20 mouse cellular contexts compared by ENCODE assay signal in genomic region chr5:124480119-124480518, GRCm38 (mm10). TPM values are rescaled to one million over a fixed set of nuclear protein-coding genes. Genes with fewer than 3 reads are reported as not detected.
DNase-seq lines count a peak whose midpoint lies in the region; ATAC-seq lines count a peak whose summit lies in the region.
"Had no signal": no experiment of that assay in that cellular context is flagged by ENCODE, and none has a peak within 500 bp of the region (broad histone marks: within the 10 kb centered on the region; RNA-seq: fewer than 3 reads in every experiment).

No protein-coding gene starts in this region.

- H3K27me3 ChIP-seq in liver, embryonic 15.5 days, result no peaks in the 10 kb centered on the region
- H3K27me3 ChIP-seq in liver, embryonic 11.5 days (replicated peaks; ENCODE audit: control insufficient read depth, insufficient read depth, low read length), result no peaks in the 10 kb centered on the region
- H3K27me3 ChIP-seq: embryonic facial prominence, embryonic 15.5 days; limb, embryonic 13.5 days; lung, embryonic 15.5 days; midbrain, embryonic 15.5 days had no signal

- no peak for ATAC-seq in liver, embryonic 15.5 days (ENCODE audit: insufficient read depth)
- ATAC-seq in liver, embryonic 11.5 days (replicated peaks; ENCODE audit: low FRiP score), result no peak
- ATAC-seq: hindbrain, postnatal 0 days; midbrain, embryonic 15.5 days had no signal

- H3K4me3 ChIP-seq in liver, embryonic 15.5 days (replicated peaks), result no peak overlapping the region
- no peak overlapping the region for H3K4me3 ChIP-seq in liver, embryonic 11.5 days (ENCODE audit: low read depth, low read length)
- H3K4me3 ChIP-seq in macrophage (ENCODE audit: inconsistent target), result peak overlapping the region; percentile 1; the same call in 1 of the 2 replicates
- H3K4me3 ChIP-seq: embryonic facial prominence, embryonic 15.5 days; forebrain, embryonic 10.5 days; limb, embryonic 13.5 days; lung, embryonic 15.5 days; midbrain, embryonic 15.5 days had no signal

- no peaks in the 10 kb centered on the region for H3K36me3 ChIP-seq in liver, embryonic 15.5 days (replicated peaks)
- H3K36me3 ChIP-seq in liver, embryonic 11.5 days (ENCODE audit: control insufficient read depth, insufficient read depth, low read length), result no peaks in the 10 kb centered on the region
- no peaks in the 10 kb centered on the region for H3K36me3 ChIP-seq in macrophage (ENCODE audit: inconsistent target)
- H3K36me3 ChIP-seq: embryonic facial prominence, embryonic 15.5 days; forebrain, embryonic 10.5 days; limb, embryonic 13.5 days; lung, embryonic 15.5 days; midbrain, embryonic 15.5 days had no signal

- 54% methylated on average over 4 of the region's 4 CpGs for WGBS in liver, embryonic 15.5 days (ENCODE audit: insufficient replicate concordance)
- 63% methylated on average over 4 of the region's 4 CpGs for WGBS in liver, embryonic 11.5 days
- 6% methylated on average over 4 of the region's 4 CpGs for WGBS in macrophage (ENCODE audit: missing documents)

- H3K4me2 ChIP-seq in liver, embryonic 15.5 days, result no peak overlapping the region
- no peak overlapping the region for H3K4me2 ChIP-seq in liver, embryonic 11.5 days
- H3K4me2 ChIP-seq: embryonic facial prominence, embryonic 15.5 days; limb, embryonic 13.5 days; lung, embryonic 15.5 days; midbrain, embryonic 15.5 days had no signal

- H3K4me1 ChIP-seq in liver, embryonic 15.5 days (replicated peaks), result peaks cover 72% of the 10 kb centered on the region
- peaks cover 17% of the 10 kb centered on the region for H3K4me1 ChIP-seq in liver, embryonic 11.5 days (replicated peaks; ENCODE audit: control insufficient read depth, insufficient read depth, low read length)

- peak overlapping the region; percentile 56 for H3K27ac ChIP-seq in liver, embryonic 15.5 days (replicated peaks)
- H3K27ac ChIP-seq in liver, embryonic 11.5 days (ENCODE audit: low read depth, low read length), result no peak overlapping the region
- H3K27ac ChIP-seq in macrophage, result peak overlapping the region; percentile 92
- H3K27ac ChIP-seq: embryonic facial prominence, embryonic 15.5 days; forebrain, embryonic 10.5 days; hindbrain, postnatal 0 days; limb, embryonic 13.5 days; lung, embryonic 15.5 days; midbrain, embryonic 15.5 days had no signal

- no peak overlapping the region for H3K9ac ChIP-seq in liver, embryonic 15.5 days
- no peak overlapping the region for H3K9ac ChIP-seq in liver, embryonic 11.5 days (ENCODE audit: low read depth, low read length)
- H3K9ac ChIP-seq: embryonic facial prominence, embryonic 15.5 days; limb, embryonic 13.5 days; lung, embryonic 15.5 days; midbrain, embryonic 15.5 days had no signal

- no peaks in the 10 kb centered on the region for H3K9me3 ChIP-seq in liver, embryonic 15.5 days (replicated peaks)
- H3K9me3 ChIP-seq in liver, embryonic 11.5 days (ENCODE audit: control insufficient read depth, low read length), result no peaks in the 10 kb centered on the region
- H3K9me3 ChIP-seq: embryonic facial prominence, embryonic 15.5 days; forebrain, embryonic 10.5 days; limb, embryonic 13.5 days; lung, embryonic 15.5 days; midbrain, embryonic 15.5 days had no signal

- no peak for DNase-seq in liver, embryonic 11.5 days (ENCODE audit: low spot score)
- peak; percentile 44 to 55 for DNase-seq in B cell, adult 2 months
- peak; percentile 73 for DNase-seq in CD4-positive helper T cell, adult 2 months (ENCODE audit: low read depth, low spot score)
- no peak for DNase-seq in retina, embryonic 14.5 days (ENCODE audit: low spot score)
- DNase-seq in cerebellum, adult 9-11 months, result no peak
- DNase-seq: adrenal gland, postnatal 14 days; cerebellum, adult 9-10 months; gastrocnemius, postnatal 10 days; kidney, adult 9 months; kidney, postnatal 36 days; layer of hippocampus, adult 9-11 months; spleen, adult 18-20 months had no signal

- peaks cover 54% of the 10 kb centered on the region for H3K79me2 ChIP-seq in macrophage (ENCODE audit: inconsistent target)

RNA-seq across cellular contexts. Expression of gene Rilpl2, which starts 2.0 kb away (rescaled TPM):
- polyA plus RNA-seq in liver, embryonic 15.5 days (2015; fragmentation: Nextera tagmentation; extraction: Ambion mirVana), result 8.9 and 9.5 TPM in 2 replicates
- 18.7 and 19.8 TPM in 2 replicates for polyA plus RNA-seq in liver, embryonic 11.5 days (2014; fragmentation: Nextera tagmentation; extraction: Ambion mirVana)
- 100 to 1,000 TPM in 23 of 26 experiments, 10 to 100 TPM in 3; 66.4 to 240 (median 153) TPM for total RNA-seq in macrophage (2018; cell fraction: chromatin; rRNA removed)
- 100 to 1,000 TPM; 114 to 215 (median 162) TPM for total RNA-seq in macrophage (2018; cell fraction: cytosol; rRNA removed)
- 100 to 1,000 TPM in 24 of 26 experiments, 10 to 100 TPM in 2; 60.8 to 263 (median 159) TPM for total RNA-seq in macrophage (2018; cell fraction: nucleus; rRNA removed)
- 47.7 to 134 TPM (median 74.0 TPM) in 3 replicates for polyA plus RNA-seq in macrophage (2018)

RNA-seq across cellular contexts. Expression of gene Snrnp35, which starts 2.8 kb away (rescaled TPM):
- polyA plus RNA-seq in liver, embryonic 15.5 days (2015; fragmentation: Nextera tagmentation; extraction: Ambion mirVana), result 10.5 and 10.8 TPM in 2 replicates
- 13.6 and 14.0 TPM in 2 replicates for polyA plus RNA-seq in liver, embryonic 11.5 days (2014; fragmentation: Nextera tagmentation; extraction: Ambion mirVana)
- total RNA-seq in macrophage (2018; cell fraction: chromatin; rRNA removed), result 10 to 100 TPM; 15.6 to 53.0 (median 28.3) TPM
- 10 to 100 TPM; 19.7 to 42.3 (median 33.0) TPM for total RNA-seq in macrophage (2018; cell fraction: cytosol; rRNA removed)
- 10 to 100 TPM; 21.0 to 56.7 (median 36.5) TPM for total RNA-seq in macrophage (2018; cell fraction: nucleus; rRNA removed)
- polyA plus RNA-seq in macrophage (2018), result 30.6 to 47.7 TPM (median 30.7 TPM) in 3 replicates

RNA-seq across cellular contexts. Expression of gene Kmt5a, which starts 40.4 kb away (rescaled TPM):
- 60.1 and 67.9 TPM in 2 replicates for polyA plus RNA-seq in liver, embryonic 15.5 days (2015; fragmentation: Nextera tagmentation; extraction: Ambion mirVana)
- polyA plus RNA-seq in liver, embryonic 11.5 days (2014; fragmentation: Nextera tagmentation; extraction: Ambion mirVana), result 132 and 145 TPM in 2 replicates
- 100 to 1,000 TPM in 8 of 26 experiments, 10 to 100 TPM in 18; 52.3 to 174 (median 91.0) TPM for total RNA-seq in macrophage (2018; cell fraction: chromatin; rRNA removed)
- 10 to 100 TPM; 45.9 to 87.1 (median 53.7) TPM for total RNA-seq in macrophage (2018; cell fraction: cytosol; rRNA removed)
- 100 to 1,000 TPM in 5 of 26 experiments, 10 to 100 TPM in 21; 40.5 to 118 (median 71.6) TPM for total RNA-seq in macrophage (2018; cell fraction: nucleus; rRNA removed)
- polyA plus RNA-seq in macrophage (2018), result 41.0 to 134 TPM (median 67.4 TPM) in 3 replicates

RNA-seq across cellular contexts. Expression of gene Rilpl1, which starts 51.1 kb away (rescaled TPM):
- 1.9 and 2.1 TPM in 2 replicates for polyA plus RNA-seq in liver, embryonic 15.5 days (2015; fragmentation: Nextera tagmentation; extraction: Ambion mirVana)
- polyA plus RNA-seq in liver, embryonic 11.5 days (2014; fragmentation: Nextera tagmentation; extraction: Ambion mirVana), result 9.8 and 10.6 TPM in 2 replicates
- 1 to 10 TPM; 1.3 to 9.8 (median 4.4) TPM for total RNA-seq in macrophage (2018; cell fraction: chromatin; rRNA removed)
- total RNA-seq in macrophage (2018; cell fraction: cytosol; rRNA removed), result 10 to 100 TPM in 3 of 26 experiments, 1 to 10 TPM in 23; 3.7 to 13.4 (median 6.3) TPM
- 10 to 100 TPM in 1 of 26 experiments, 1 to 10 TPM in 25; 1.5 to 12.4 (median 3.8) TPM for total RNA-seq in macrophage (2018; cell fraction: nucleus; rRNA removed)
- 4.3 to 9.6 TPM (median 7.6 TPM) in 3 replicates for polyA plus RNA-seq in macrophage (2018)

RNA-seq across cellular contexts. Expression of gene Sbno1, which starts 54.3 kb away (rescaled TPM):
- 35.0 and 35.3 TPM in 2 replicates for polyA plus RNA-seq in liver, embryonic 15.5 days (2015; fragmentation: Nextera tagmentation; extraction: Ambion mirVana)
- 75.2 and 86.4 TPM in 2 replicates for polyA plus RNA-seq in liver, embryonic 11.5 days (2014; fragmentation: Nextera tagmentation; extraction: Ambion mirVana)
- 100 to 1,000 TPM; 342 to 649 (median 449) TPM for total RNA-seq in macrophage (2018; cell fraction: chromatin; rRNA removed)
- total RNA-seq in macrophage (2018; cell fraction: cytosol; rRNA removed), result 10 to 100 TPM; 56.8 to 86.3 (median 68.1) TPM
- 100 to 1,000 TPM; 169 to 321 (median 232) TPM for total RNA-seq in macrophage (2018; cell fraction: nucleus; rRNA removed)
- 29.7 to 66.6 TPM (median 32.9 TPM) in 3 replicates for polyA plus RNA-seq in macrophage (2018)

Comparison
In these comparisons a context has a peak if more than half of its experiments do, and no peak if none do; other contexts are left out.
1. DNase-seq: peak in B cell, adult 2 months (2 of 2) and CD4-positive helper T cell, adult 2 months (single experiment); none in liver, embryonic 11.5 days (single experiment), retina, embryonic 14.5 days (single experiment) and cerebellum, adult 9-11 months (single experiment).